Mouse (Mus musculus): Measurements from ENCODE around the gene Krt33a.

GRCm38 (mm10) chr11:99989881-99990405 lies 26.1 kb downstream of the Krt33a start:
- TF ChIP-seq CTCF (IDR thresholded peaks at IDR 0.05; ENCODE audit: extremely low read depth, insufficient read length, insufficient replicate concordance, low read depth, low read length) (no peak), POLR2A (IDR thresholded peaks at IDR 0.05; ENCODE audit: low read depth, low read length) (no peak)
